Mouse (Mus musculus) G1E (cell line): ENCODE results near the gene Ercc6l2.

Experiments
- CTCF ChIP-seq: IDR thresholded peaks from 2 replicates; pipeline ENCODE4 v1.5.1; 2012; ENCODE audit warnings: low read depth, low read length, inconsistent platforms, mixed read lengths
- GATA1 ChIP-seq: IDR thresholded peaks from 2 replicates; pipeline ENCODE4 v1.6.1; 2012; ENCODE audit warnings: borderline replicate concordance, low read length, inconsistent platforms, mixed read lengths

DNA sequence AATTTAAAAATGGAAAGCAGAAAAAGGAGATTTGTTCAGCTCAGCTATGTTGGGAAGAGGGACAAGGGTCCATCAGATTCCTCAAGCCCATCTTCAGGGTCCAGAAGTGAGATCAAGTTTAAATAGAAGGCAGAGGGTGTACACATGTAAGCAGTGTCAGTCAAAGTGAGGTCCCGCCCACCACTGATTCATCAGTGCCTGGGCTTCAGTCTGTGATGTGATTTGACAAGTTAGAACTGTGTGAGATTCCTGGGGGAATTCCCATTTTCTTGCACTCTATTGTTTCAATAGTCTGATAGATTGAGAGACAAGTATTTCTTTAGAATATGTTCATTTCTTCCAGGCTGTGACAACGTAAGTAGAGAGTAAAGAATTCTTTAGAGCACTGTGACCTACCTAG lies 30.7 kb downstream of the Ercc6l2 start:
- no peak for TF ChIP-seq CTCF
- TF ChIP-seq GATA1, result no peak
